Mouse (Mus musculus): Measurements from ENCODE around the gene Arvcf.

GRCm38 (mm10) chr16:18343778-18344177, 4.2 kb upstream of the Arvcf start:
- peak; percentile 97 for TF ChIP-seq POLR2A (IDR thresholded peaks at IDR 0.05; ENCODE audit: extremely low read depth, insufficient read depth, low read length)
- TF ChIP-seq CTCF (IDR thresholded peaks at IDR 0.05; ENCODE audit: low read depth, low read length), result no peak
